Mouse (Mus musculus): ENCODE results near the gene Sparcl1.

DNA sequence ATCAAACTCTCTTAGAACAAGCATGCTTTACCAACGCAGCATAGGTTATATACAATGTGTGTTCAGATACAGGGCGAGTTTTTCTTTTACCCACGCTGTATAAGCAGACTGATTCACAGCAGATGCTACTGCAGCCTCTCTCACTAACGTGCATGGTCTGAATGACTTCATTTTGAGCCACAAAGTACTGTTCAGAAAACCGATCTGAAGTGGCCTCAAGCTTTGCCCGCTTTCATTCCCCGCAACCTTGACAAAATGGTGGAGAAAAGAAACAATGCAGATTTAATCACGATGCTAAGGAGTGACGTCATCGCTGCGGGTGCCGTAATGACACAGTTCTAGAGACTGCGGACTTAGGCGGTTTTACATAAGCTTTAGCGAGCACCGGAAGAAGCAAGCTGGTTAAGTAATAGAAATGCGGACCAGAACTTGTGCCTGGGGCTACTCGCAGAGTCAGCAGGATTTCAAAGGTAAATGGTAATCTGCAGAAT, 4.6 kb downstream of the Sparcl1 start:
- TF ChIP-seq POLR2A (IDR thresholded peaks at IDR 0.05; ENCODE audit: extremely low read depth, insufficient read depth, low read length) = no peak
- TF ChIP-seq CTCF (IDR thresholded peaks at IDR 0.05; ENCODE audit: low read depth, low read length) = no peak

All from liver, adult 2 months (tissue).